Mouse (Mus musculus) forebrain, embryonic 16.5 days (tissue): ENCODE results near the gene Cog6. TPM values are rescaled to one million over a fixed set of nuclear protein-coding genes. Genes with fewer than 3 reads are reported as not detected.

ENCODE experiments used
- ATAC-seq: fragments of 200-750 bp; cut with Nextera tagmentation; 2 replicates; pipeline ENCODE4 v1.8.0; 2017; ENCODE audit warnings: mild to moderate bottlenecking, moderate library complexity
- H3K27ac ChIP-seq: fragments of 300-500 bp; sonication (generic); 2 replicates; pipeline ENCODE4 v1.5.1; 2014; ENCODE audit warnings: low read length, control low read depth
- H3K27me3 ChIP-seq: fragments of 300-500 bp; sonication (generic); replicated peaks from 2 replicates; pipeline ENCODE4 v1.6.1; 2014; ENCODE audit warnings: low read length; ENCODE audit not compliant: control insufficient read depth, insufficient read depth
- H3K36me3 ChIP-seq: fragments of 300-500 bp; sonication (generic); 2 replicates; pipeline ENCODE4 v1.6.1; 2014; ENCODE audit not compliant: control insufficient read depth, insufficient read depth
- H3K4me1 ChIP-seq: fragments of 300-500 bp; sonication (generic); replicated peaks from 2 replicates; pipeline ENCODE4 v1.6.1; 2014; ENCODE audit warnings: low read length; ENCODE audit not compliant: control insufficient read depth, insufficient read depth
- H3K4me2 ChIP-seq: fragments of 300-500 bp; sonication (generic); 2 replicates; pipeline ENCODE4 v1.6.1; 2014; ENCODE audit warnings: mild to moderate bottlenecking, low read length, control low read depth
- H3K4me3 ChIP-seq: fragments of 300-500 bp; sonication (generic); replicated peaks from 2 replicates; pipeline ENCODE4 v1.5.1; 2014; ENCODE audit warnings: mild to moderate bottlenecking, low read length, control low read depth
- H3K9ac ChIP-seq: fragments of 300-500 bp; sonication (generic); replicated peaks from 2 replicates; pipeline ENCODE4 v1.6.1; 2014; ENCODE audit warnings: low read depth, low read length, control low read depth
- H3K9me3 ChIP-seq: fragments of 300-500 bp; sonication (generic); 2 replicates; pipeline ENCODE4 v1.6.1; 2016; ENCODE audit warnings: low read length; ENCODE audit not compliant: control insufficient read depth
- WGBS: fragments of 180-500 bp; shearing (Covaris S2); extraction: QIAGEN DNeasy Blood & Tissue Kit; methylation state at CpG from one replicate; pipeline ENCODE4 v1.1.7; 2014; 5-methylcytosine and 5-hydroxymethylcytosine counted together
- polyA plus RNA-seq: library from polyadenylated mRNA; unstranded; fragments of >200 nt; fragmentation: Nextera tagmentation; extraction: Ambion mirVana; gene quantifications from 2 replicates; pipeline ENCODE4 v1.2.1, GENCODE M21; 2015

The Cog6 gene
- polyA plus RNA-seq, 1 experiment from 2014 or later: 68.5 TPM

- Histone ChIP-seq H3K27ac (no peak overlapping the region), H3K4me1 (0 out of 2 replicates have a peak, but pooled peaks cover 2% of the 10 kb centered on the region), H3K9ac (no peak overlapping the region), H3K4me3 (no peak overlapping the region), H3K27me3 (no peaks in the 10 kb centered on the region), H3K9me3 (no peaks in the 10 kb centered on the region), H3K4me2 (no peak overlapping the region), H3K36me3 (no peaks in the 10 kb centered on the region)
- 83% methylated on average over 5 of the region's 5 CpGs for WGBS
- no peak for ATAC-seq
Measured at GRCm38 (mm10) chr3:53036076-53036475, 19.0 kb upstream of the Cog6 start.

- no peaks in the 10 kb centered on the region for H3K36me3 ChIP-seq
- no peaks in the 10 kb centered on the region for H3K27me3 ChIP-seq
- H3K4me3 ChIP-seq: no peak overlapping the region
- H3K27ac ChIP-seq: no peak overlapping the region
- WGBS: 21% methylated on average over 3 of the region's 3 CpGs
- ATAC-seq: no peak
- H3K9me3 ChIP-seq: no peaks in the 10 kb centered on the region
- no peaks in the 10 kb centered on the region for H3K4me1 ChIP-seq
- no peak overlapping the region for H3K9ac ChIP-seq
- no peak overlapping the region for H3K4me2 ChIP-seq
Measured at GRCm38 (mm10) chr3:53033448-53033847, 16.4 kb upstream of the Cog6 start.

- no peaks in the 10 kb centered on the region for H3K9me3 ChIP-seq
- no peak overlapping the region for H3K27ac ChIP-seq
- H3K9ac ChIP-seq: no peak overlapping the region
- ATAC-seq: no peak
- H3K36me3 ChIP-seq: no peaks in the 10 kb centered on the region
- no peaks in the 10 kb centered on the region for H3K27me3 ChIP-seq
- no peak overlapping the region for H3K4me2 ChIP-seq
- no peaks in the 10 kb centered on the region for H3K4me1 ChIP-seq
- 69% methylated on average over 5 of the region's 5 CpGs for WGBS
- H3K4me3 ChIP-seq: no peak overlapping the region
Measured at GRCm38 (mm10) chr3:53032432-53032831, 15.4 kb upstream of the Cog6 start.

- no peak for ATAC-seq
- 41% methylated on average over 6 of the region's 6 CpGs for WGBS
- no peaks in the 10 kb centered on the region for H3K9me3 ChIP-seq
Measured at GRCm38 (mm10) chr3:53031586-53031985, 14.5 kb upstream of the Cog6 start.

GRCm38 (mm10) chr3:53029046-53029445 is 12.0 kb upstream of the Cog6 start:
- H3K27ac ChIP-seq: no peak overlapping the region
- no peak overlapping the region for H3K4me2 ChIP-seq
- ATAC-seq: peak; percentile 64; the same call in 1 of the 2 replicates
- H3K36me3 ChIP-seq: no peaks in the 10 kb centered on the region
- no peaks in the 10 kb centered on the region for H3K27me3 ChIP-seq
- H3K4me3 ChIP-seq: no peak overlapping the region
- no peaks in the 10 kb centered on the region for H3K9me3 ChIP-seq
- no peak overlapping the region for H3K9ac ChIP-seq
- WGBS: 23% methylated on average over 7 of the region's 7 CpGs
- H3K4me1 ChIP-seq: no peaks in the 10 kb centered on the region

More at GRCm38 (mm10) chr3:53031586-53031985, 14.5 kb upstream of the Cog6 start:
- Histone ChIP-seq H3K36me3 (no peaks in the 10 kb centered on the region), H3K4me1 (no peaks in the 10 kb centered on the region), H3K27ac (no peak overlapping the region), H3K27me3 (no peaks in the 10 kb centered on the region), H3K4me3 (no peak overlapping the region), H3K9ac (no peak overlapping the region), H3K4me2 (no peak overlapping the region)

DNA sequence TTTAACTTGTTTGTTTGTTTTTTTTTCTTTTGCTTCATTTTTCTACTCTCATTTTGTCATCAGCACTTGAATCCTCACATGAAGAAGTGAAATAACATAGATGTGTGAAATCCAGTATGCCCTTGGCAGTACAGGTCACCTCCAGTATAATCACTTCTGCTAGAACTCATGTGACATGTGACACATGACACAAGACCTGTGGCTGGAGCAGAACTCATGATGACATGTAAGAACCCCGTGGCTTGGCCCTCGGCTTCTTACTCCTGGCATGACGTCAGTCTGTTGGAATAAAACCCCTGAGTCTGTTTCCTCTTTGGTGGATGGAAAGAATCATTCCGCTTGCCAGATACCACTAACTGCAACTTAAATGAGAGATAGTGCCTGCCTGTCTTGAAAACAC is 10.3 kb upstream of the Cog6 start:
- H3K27ac ChIP-seq: no peak overlapping the region
- ATAC-seq: no peak
- no peak overlapping the region for H3K4me2 ChIP-seq
- no peaks in the 10 kb centered on the region for H3K36me3 ChIP-seq
- H3K4me1 ChIP-seq: no peaks in the 10 kb centered on the region
- H3K9me3 ChIP-seq: no peaks in the 10 kb centered on the region
- 81% methylated on average over 4 of the region's 4 CpGs for WGBS
- H3K27me3 ChIP-seq: no peaks in the 10 kb centered on the region
- no peak overlapping the region for H3K4me3 ChIP-seq
- H3K9ac ChIP-seq: no peak overlapping the region

GRCm38 (mm10) chr3:53007411-53007810 is 9.6 kb downstream of the Cog6 start:
- Histone ChIP-seq H3K4me3 (no peak overlapping the region), H3K36me3 (peaks cover 21% of the 10 kb centered on the region), H3K27ac (no peak overlapping the region), H3K4me1 (no peaks in the 10 kb centered on the region), H3K27me3 (no peaks in the 10 kb centered on the region), H3K9me3 (no peaks in the 10 kb centered on the region), H3K9ac (no peak overlapping the region), H3K4me2 (no peak overlapping the region)
- 93% methylated on average over 8 of the region's 8 CpGs for WGBS
- no peak for ATAC-seq

GRCm38 (mm10) chr3:53004406-53005114 is 12.5 kb downstream of the Cog6 start:
- Histone ChIP-seq H3K4me3 (no peak overlapping the region), H3K36me3 (peaks cover 31% of the 10 kb centered on the region), H3K27ac (no peak overlapping the region), H3K4me1 (no peaks in the 10 kb centered on the region), H3K27me3 (no peaks in the 10 kb centered on the region), H3K9ac (no peak overlapping the region), H3K9me3 (no peaks in the 10 kb centered on the region), H3K4me2 (no peak overlapping the region)
- ATAC-seq: peak; percentile 89
- 73% methylated on average over 2 of the region's 2 CpGs for WGBS

- 70% methylated on average over 6 of the region's 6 CpGs for WGBS
- H3K36me3 ChIP-seq: peaks cover 28% of the 10 kb centered on the region
- H3K9me3 ChIP-seq: no peaks in the 10 kb centered on the region
- H3K9ac ChIP-seq: no peak overlapping the region
- H3K4me3 ChIP-seq: no peak overlapping the region
- no peak for ATAC-seq
- H3K27ac ChIP-seq: no peak overlapping the region
- no peaks in the 10 kb centered on the region for H3K27me3 ChIP-seq
- H3K4me1 ChIP-seq: no peaks in the 10 kb centered on the region
- no peak overlapping the region for H3K4me2 ChIP-seq
Measured at GRCm38 (mm10) chr3:53002076-53002475, 15.0 kb downstream of the Cog6 start.

GRCm38 (mm10) chr3:52999996-53000395 is 17.0 kb downstream of the Cog6 start:
- no peaks in the 10 kb centered on the region for H3K27me3 ChIP-seq
- H3K4me1 ChIP-seq: no peaks in the 10 kb centered on the region
- H3K4me2 ChIP-seq: no peak overlapping the region
- WGBS: 78% methylated on average over 3 of the region's 3 CpGs
- no peaks in the 10 kb centered on the region for H3K9me3 ChIP-seq
- no peak for ATAC-seq
- H3K27ac ChIP-seq: no peak overlapping the region
- peaks cover 27% of the 10 kb centered on the region for H3K36me3 ChIP-seq
- no peak overlapping the region for H3K4me3 ChIP-seq
- H3K9ac ChIP-seq: no peak overlapping the region
